Mouse (Mus musculus): ENCODE results near the gene Usp16.

GRCm38 (mm10) chr16:87511706-87512105 is 57.2 kb downstream of the Usp16 start:
- no peak for TF ChIP-seq EP300 (IDR thresholded peaks at IDR 0.05)
- no peak for TF ChIP-seq CTCF (IDR thresholded peaks at IDR 0.05)
